Mouse (Mus musculus) lung, embryonic 14.5 days (tissue): ENCODE measurements at regions not wholly inside any gene's neighbourhood (a gene's known extent, or its start where the extent isn't known, plus 50 kb on each side); places are given as distances from the start of the nearest gene placed in this dataset.
"Not testable (repeated sequence)": the region's sequence is repeated elsewhere in the genome, so short reads cannot be mapped to it uniquely, and the experiment has no call there.

ENCODE experiments used
- ATAC-seq: fragments of 200-750 bp; cut with Nextera tagmentation; 2 replicates; pipeline ENCODE4 v1.8.0; 2017; ENCODE audit warnings: mild to moderate bottlenecking, moderate TSS enrichment, moderate library complexity; ENCODE audit not compliant: insufficient read depth
- DNase-seq: peaks from one replicate; pipeline ENCODE4 v3.0.0-alpha.2; 2015
- H3K27ac ChIP-seq: fragments of 300-500 bp; sonication (generic); 2 replicates; pipeline ENCODE4 v1.5.1; 2014; ENCODE audit warnings: low read depth, mild to moderate bottlenecking, moderate library complexity
- H3K27me3 ChIP-seq: fragments of 300-500 bp; sonication (generic); 2 replicates; pipeline ENCODE4 v1.6.1; 2014; ENCODE audit warnings: low read length, control low read depth; ENCODE audit not compliant: insufficient read depth
- H3K36me3 ChIP-seq: fragments of 300-500 bp; sonication (generic); 2 replicates; pipeline ENCODE4 v1.6.1; 2014; ENCODE audit warnings: control low read depth; ENCODE audit not compliant: insufficient read depth
- H3K4me1 ChIP-seq: fragments of 300-500 bp; sonication (generic); 2 replicates; pipeline ENCODE4 v1.6.1; 2014; ENCODE audit warnings: antibody characterized with exemption, control low read depth; ENCODE audit not compliant: insufficient read depth
- H3K4me2 ChIP-seq: fragments of 300-500 bp; sonication (generic); 2 replicates; pipeline ENCODE4 v1.6.1; 2014; ENCODE audit warnings: mild to moderate bottlenecking
- H3K4me3 ChIP-seq: fragments of 300-500 bp; sonication (generic); 2 replicates; pipeline ENCODE4 v1.5.1; 2014; ENCODE audit warnings: low read depth, low read length
- H3K9ac ChIP-seq: fragments of 300-500 bp; sonication (generic); 2 replicates; pipeline ENCODE4 v1.6.1; 2014
- H3K9me3 ChIP-seq: fragments of 300-500 bp; sonication (generic); 2 replicates; pipeline ENCODE4 v1.6.1; 2016; ENCODE audit warnings: low read depth, low read length, control low read depth
- CTCF ChIP-seq: IDR thresholded peaks from 2 replicates; pipeline ENCODE4 v1.5.1; 2016; ENCODE audit warnings: antibody characterized with exemption, low read depth
- WGBS: fragments of 180-500 bp; shearing (Covaris S2); extraction: QIAGEN DNeasy Blood & Tissue Kit; methylation state at CpG from one replicate; pipeline ENCODE4 v1.1.7; 2014; 5-methylcytosine and 5-hydroxymethylcytosine counted together

GRCm38 (mm10) chr7:111843715-111844114 is 63.9 kb upstream of the Galnt18 start:
- Histone ChIP-seq H3K27ac (no peak overlapping the region), H3K4me3 (no peak overlapping the region), H3K4me2 (no peak overlapping the region), H3K27me3 (no peaks in the 10 kb centered on the region), H3K9ac (no peak overlapping the region), H3K9me3 (no peaks in the 10 kb centered on the region), H3K36me3 (no peaks in the 10 kb centered on the region), H3K4me1 (no peaks in the 10 kb centered on the region)
- no peak for TF ChIP-seq CTCF
- 84% methylated on average over 4 of the region's 4 CpGs for WGBS
- ATAC-seq (no peak), DNase-seq (no peak)

GRCm38 (mm10) chr7:111840826-111841225 is 61.0 kb upstream of the Galnt18 start:
- Histone ChIP-seq H3K9me3 (no peaks in the 10 kb centered on the region), H3K27me3 (no peaks in the 10 kb centered on the region), H3K4me1 (no peaks in the 10 kb centered on the region), H3K36me3 (no peaks in the 10 kb centered on the region), H3K27ac (no peak overlapping the region), H3K4me2 (no peak overlapping the region), H3K4me3 (no peak overlapping the region), H3K9ac (no peak overlapping the region)
- ATAC-seq: no peak
- no peak for TF ChIP-seq CTCF
- no peak for DNase-seq
- WGBS: 73% methylated on average over 1 of the region's 1 CpGs

GRCm38 (mm10) chr7:111838162-111838561 is 58.4 kb upstream of the Galnt18 start:
- no peak overlapping the region for H3K4me3 ChIP-seq
- H3K36me3 ChIP-seq: no peaks in the 10 kb centered on the region
- no peak overlapping the region for H3K9ac ChIP-seq
- TF ChIP-seq CTCF: no peak
- H3K27ac ChIP-seq: no peak overlapping the region
- no peak for ATAC-seq
- no peak for DNase-seq
- H3K4me2 ChIP-seq: no peak overlapping the region
- H3K4me1 ChIP-seq: no peaks in the 10 kb centered on the region
- WGBS: 77% methylated on average over 3 of the region's 3 CpGs
- no peaks in the 10 kb centered on the region for H3K9me3 ChIP-seq
- no peaks in the 10 kb centered on the region for H3K27me3 ChIP-seq

GRCm38 (mm10) chr7:111834356-111834755 is 54.6 kb upstream of the Galnt18 start:
- not testable (repeated sequence) for DNase-seq, H3K4me1 ChIP-seq, H3K9ac ChIP-seq, ATAC-seq, H3K9me3 ChIP-seq, H3K4me2 ChIP-seq, H3K27ac ChIP-seq, H3K27me3 ChIP-seq, H3K4me3 ChIP-seq, H3K36me3 ChIP-seq

GRCm38 (mm10) chr7:111829931-111830330 is 50.2 kb upstream of the Galnt18 start:
- Histone ChIP-seq H3K4me1 (no peaks in the 10 kb centered on the region), H3K36me3 (no peaks in the 10 kb centered on the region), H3K27me3 (no peaks in the 10 kb centered on the region), H3K4me3 (no peak overlapping the region), H3K27ac (no peak overlapping the region), H3K4me2 (no peak overlapping the region), H3K9ac (no peak overlapping the region), H3K9me3 (no peaks in the 10 kb centered on the region)
- DNase-seq (no peak), ATAC-seq (no peak)
- WGBS: 93% methylated on average over 1 of the region's 1 CpGs
- TF ChIP-seq CTCF: no peak
